Mouse (Mus musculus) heart, adult 2 months (tissue): ENCODE data around the gene Ucp2. TPM values are rescaled to one million over a fixed set of nuclear protein-coding genes. Genes with fewer than 3 reads are reported as not detected.
A peak's percentile ranks its signal among the peaks of the same experiment; 100 is the strongest.

Source experiments
- DNase-seq, 2 experiments: peaks; one replicate each; pipeline ENCODE4 v3.0.0; 2021
- H3K27ac ChIP-seq: fragments of 200-600 bp; 2 replicates; pipeline ENCODE4 v1.8.1; 2022
- H3K27me3 ChIP-seq: fragments of 200-500 bp; 2 replicates; pipeline ENCODE4 v1.6.1; 2012; ENCODE audit warnings: mild to moderate bottlenecking, low read length, inconsistent platforms, mixed read lengths; ENCODE audit not compliant: control insufficient read depth, insufficient read depth
- H3K36me3 ChIP-seq: fragments of 200-500 bp; 2 replicates; pipeline ENCODE4 v1.6.1; 2012; ENCODE audit warnings: low read length, inconsistent platforms; ENCODE audit not compliant: control insufficient read depth, insufficient read depth
- H3K4me1 ChIP-seq: fragments of 200-500 bp; 2 replicates; pipeline ENCODE4 v1.6.1; 2011; ENCODE audit warnings: low read length; ENCODE audit not compliant: control insufficient read depth, insufficient read depth
- H3K4me3 ChIP-seq: fragments of 200-600 bp; 2 replicates; pipeline ENCODE4 v1.8.1; 2022
- H3K79me2 ChIP-seq: fragments of 200-500 bp; replicated peaks from 2 replicates; pipeline ENCODE4 v1.6.1; 2012; ENCODE audit warnings: mild to moderate bottlenecking, inconsistent platforms, low read length, moderate library complexity, mixed read lengths; ENCODE audit not compliant: control insufficient read depth, insufficient read depth
- H3K9ac ChIP-seq: fragments of 200-500 bp; 2 replicates; pipeline ENCODE4 v1.6.1; 2012; ENCODE audit warnings: low read depth, mild to moderate bottlenecking, control low read depth, inconsistent platforms, low read length, mixed read lengths
- CTCF ChIP-seq: fragments of 200-600 bp; IDR thresholded peaks from 2 replicates; pipeline ENCODE4 v1.8.1; 2022; ENCODE audit warnings: antibody characterized with exemption, mild to moderate bottlenecking, moderate library complexity
- EP300 ChIP-seq: fragments of 200-500 bp; IDR thresholded peaks from 2 replicates; pipeline ENCODE4 v1.6.1; 2011; ENCODE audit warnings: low read depth, low read length, control low read depth; ENCODE audit not compliant: insufficient read depth
- POLR2A ChIP-seq: fragments of 200-500 bp; IDR thresholded peaks from 2 replicates; pipeline ENCODE4 v1.6.1; 2011; ENCODE audit warnings: mild to moderate bottlenecking, low read depth, low read length, control low read depth; ENCODE audit not compliant: insufficient read depth
- WGBS: fragments of 180-500 bp; shearing (Covaris S2); methylation state at CpG from one replicate; pipeline ENCODE4 v1.1.7; 2018; 5-methylcytosine and 5-hydroxymethylcytosine counted together
- intact Hi-C: fragments of 180-260 bp; cut with DNase I; formaldehyde crosslinking; loops from one replicate; pipeline ENCODE4 v1.15.1; 2025
- long read RNA-seq: library from polyadenylated mRNA; stranded (forward); transcript quantifications from one replicate; pipeline ENCODE4 v2.0.0, GENCODE M21; 2021
- polyA plus RNA-seq: library from polyadenylated mRNA; depleted of rRNA; stranded (reverse); fragments of >200 nt; gene quantifications from 2 replicates; pipeline ENCODE4 v1.2.3, GENCODE M21; 2012; rRNA removed
- total RNA-seq, 2 experiments: library from RNA; stranded (reverse); gene quantifications; 2 replicates each; pipeline ENCODE4 v1.2.3; 2021

Ucp2 gene
- 100 to 1,000 TPM; 245 to 496 TPM for total RNA-seq
- polyA plus RNA-seq: 109 and 193 TPM in 2 replicates
- long read RNA-seq, transcript Ucp2-202 (8 exons, 3,988 nt): major isoform, 54 of 73 reads
- long read RNA-seq, partial matches to known transcripts: 15 of 73 reads
- long read RNA-seq, other reads (novel, unspliced or antisense): 4 of 73 reads

- TF ChIP-seq CTCF (no peak), EP300 (0 out of 2 replicates have a peak, but pooled peaks have one; percentile 11), POLR2A (peak; percentile 97)
- peaks cover 12% of the 10 kb centered on the region for H3K4me1 ChIP-seq
Measured at GRCm38 (mm10) chr7:100493117-100493483, at the start of gene Ucp2. Ucp2 (plus strand) TSS chr7:100493337.

GRCm38 (mm10) chr7:100443728-100444127, 49.4 kb upstream of the Ucp2 start:
- TF ChIP-seq CTCF (no peak), POLR2A (no peak), EP300 (no peak)
- no peak overlapping the region for H3K4me3 ChIP-seq
- DNase-seq: no peak
- no peaks in the 10 kb centered on the region for H3K79me2 ChIP-seq
- 87% methylated on average over 4 of the region's 4 CpGs for WGBS
- H3K27me3 ChIP-seq: no peaks in the 10 kb centered on the region
- H3K9ac ChIP-seq: no peak overlapping the region
- H3K4me1 ChIP-seq: no peaks in the 10 kb centered on the region
- no peaks in the 10 kb centered on the region for H3K36me3 ChIP-seq
- H3K27ac ChIP-seq: no peak overlapping the region
- intact Hi-C loops: no loop called here

More at GRCm38 (mm10) chr7:100493117-100493483, at the start of gene Ucp2:
- peak; percentile 91 to 92 for DNase-seq
- peak within 1 kb of the TSS; percentile 75 for H3K9ac ChIP-seq
- intact Hi-C loops: loop anchor here (2.0 kb wide), 2 partner anchors 28 to 64 kb away; no protein-coding TSS in a partner anchor
- WGBS: 3% methylated on average over 26 of the region's 27 CpGs
- H3K79me2 ChIP-seq: no peaks in the 10 kb centered on the region
- H3K36me3 ChIP-seq: 0 out of 2 replicates have a peak, but pooled peaks cover 2% of the 10 kb centered on the region
- peak within 1 kb of the TSS; percentile 85 for H3K27ac ChIP-seq
- H3K27me3 ChIP-seq: no peaks in the 10 kb centered on the region
- peak within 1 kb of the TSS; percentile 66 for H3K4me3 ChIP-seq

- Histone ChIP-seq H3K27ac (no peak overlapping the region), H3K27me3 (no peaks in the 10 kb centered on the region), H3K79me2 (no peaks in the 10 kb centered on the region), H3K36me3 (no peaks in the 10 kb centered on the region), H3K4me1 (no peaks in the 10 kb centered on the region), H3K9ac (no peak overlapping the region), H3K4me3 (no peak overlapping the region)
- no peak for DNase-seq
- TF ChIP-seq EP300: no peak
- TF ChIP-seq POLR2A: no peak
- no peak for TF ChIP-seq CTCF
- intact Hi-C loops: no loop called here
- WGBS: 94% methylated on average over 5 of the region's 5 CpGs
Measured at GRCm38 (mm10) chr7:100446271-100446670, 46.9 kb upstream of the Ucp2 start.

DNA sequence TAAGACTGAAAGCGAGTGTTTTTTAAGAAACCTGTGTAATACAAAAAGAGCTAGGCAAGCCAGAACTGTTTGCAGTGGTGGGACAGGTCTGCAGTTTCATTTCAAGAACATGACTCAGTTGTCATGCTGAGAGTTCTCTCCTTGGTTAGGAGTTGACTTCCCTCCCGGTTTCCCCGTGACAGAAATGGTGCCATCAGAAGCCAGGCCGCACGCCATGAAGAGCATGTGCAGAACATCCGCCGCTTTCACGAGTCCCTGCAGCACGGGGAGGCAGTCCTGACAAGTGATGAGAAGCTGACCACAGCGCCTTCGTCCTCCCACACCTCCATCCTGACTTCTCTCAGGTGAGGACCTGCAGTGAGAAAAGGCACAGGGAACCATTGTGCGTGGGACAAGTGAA, 44.6 kb upstream of the Ucp2 start:
- no peaks in the 10 kb centered on the region for H3K27me3 ChIP-seq

DNA sequence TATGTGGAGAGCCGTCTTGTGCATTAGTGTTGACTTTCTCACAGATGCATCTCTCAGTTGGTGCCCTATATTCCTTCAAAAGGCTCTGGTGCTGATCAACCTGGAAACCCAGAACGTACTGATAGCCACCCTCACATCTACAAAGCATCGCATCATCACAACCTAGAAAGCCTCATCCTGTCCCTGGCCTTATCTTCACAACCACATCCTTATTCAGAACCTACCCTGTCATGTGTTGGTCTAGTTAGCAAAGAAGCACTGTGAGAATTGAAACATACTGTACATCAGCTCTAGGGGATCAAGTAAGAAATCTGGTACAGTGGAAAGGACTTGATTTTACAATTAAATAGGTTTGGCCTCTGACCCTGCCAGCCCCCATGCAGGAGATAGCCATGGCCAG, 44.2 kb upstream of the Ucp2 start:
- DNase-seq: no peak
- Histone ChIP-seq H3K27me3 (no peaks in the 10 kb centered on the region), H3K79me2 (no peaks in the 10 kb centered on the region), H3K9ac (no peak overlapping the region), H3K27ac (no peak overlapping the region), H3K4me1 (no peaks in the 10 kb centered on the region), H3K36me3 (no peaks in the 10 kb centered on the region), H3K4me3 (no peak overlapping the region)
- TF ChIP-seq POLR2A (no peak), CTCF (no peak), EP300 (no peak)
- intact Hi-C loops: no loop called here
- 82% methylated on average over 3 of the region's 3 CpGs for WGBS

More for the DNA sequence above, 44.6 kb upstream of the Ucp2 start:
- intact Hi-C loops: no loop called here
- no peak for DNase-seq
- no peak overlapping the region for H3K27ac ChIP-seq
- WGBS: 90% methylated on average over 12 of the region's 12 CpGs
- no peak overlapping the region for H3K4me3 ChIP-seq
- H3K79me2 ChIP-seq: no peaks in the 10 kb centered on the region
- H3K4me1 ChIP-seq: no peaks in the 10 kb centered on the region
- no peak for TF ChIP-seq CTCF
- no peak for TF ChIP-seq EP300
- no peak for TF ChIP-seq POLR2A
- no peaks in the 10 kb centered on the region for H3K36me3 ChIP-seq
- no peak overlapping the region for H3K9ac ChIP-seq

DNA sequence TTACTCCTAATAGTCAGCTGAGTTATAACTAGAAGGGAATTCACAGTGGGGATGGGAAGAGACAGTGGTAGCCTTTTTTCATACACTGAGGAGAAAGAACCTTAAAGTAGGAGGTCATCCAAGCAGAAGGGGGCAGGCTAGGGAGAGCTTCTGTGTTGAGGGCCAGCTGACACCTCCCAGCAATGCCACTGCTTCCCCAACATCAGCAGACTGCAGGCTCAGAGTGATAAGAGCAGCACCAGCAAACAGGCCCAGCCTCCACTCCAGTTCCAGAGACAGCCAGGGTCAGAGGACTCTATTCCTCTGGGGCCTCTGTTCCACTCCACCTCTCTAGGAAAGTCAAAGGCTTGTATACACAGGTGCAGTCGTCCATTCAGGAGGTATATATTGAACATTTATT, 35.0 kb upstream of the Ucp2 start:
- Histone ChIP-seq H3K27ac (no peak overlapping the region), H3K36me3 (peaks cover 6% of the 10 kb centered on the region), H3K4me3 (no peak overlapping the region), H3K9ac (no peak overlapping the region), H3K4me1 (peaks cover 19% of the 10 kb centered on the region), H3K79me2 (no peaks in the 10 kb centered on the region), H3K27me3 (no peaks in the 10 kb centered on the region)
- 38% methylated on average over 1 of the region's 1 CpGs for WGBS
- TF ChIP-seq POLR2A: no peak
- TF ChIP-seq CTCF: peak; percentile 18; the same call in 1 of the 2 replicates
- TF ChIP-seq EP300: no peak
- intact Hi-C loops: no loop called here
- no peak for DNase-seq
